Mouse (Mus musculus) hindbrain, embryonic 15.5 days (tissue): ENCODE measurements at regions not wholly inside any gene's neighbourhood (a gene's known extent, or its start where the extent isn't known, plus 50 kb on each side); places are given as distances from the start of the nearest gene placed in this dataset.

Experiments used
- ATAC-seq: fragments of 200-750 bp; cut with Nextera tagmentation; 2 replicates; pipeline ENCODE4 v1.8.0; 2017; ENCODE audit warnings: low read depth, moderate number of reproducible peaks, moderate TSS enrichment; ENCODE audit not compliant: low FRiP score
- H3K27ac ChIP-seq: fragments of 300-500 bp; sonication (generic); replicated peaks from 2 replicates; pipeline ENCODE4 v1.5.1; 2015; ENCODE audit warnings: mild to moderate bottlenecking, inconsistent platforms
- H3K27me3 ChIP-seq: fragments of 300-500 bp; sonication (generic); 2 replicates; pipeline ENCODE4 v1.6.1; 2015; ENCODE audit warnings: control low read depth, inconsistent platforms
- H3K36me3 ChIP-seq: fragments of 300-500 bp; sonication (generic); 2 replicates; pipeline ENCODE4 v1.6.1; 2015; ENCODE audit warnings: control low read depth, inconsistent platforms
- H3K4me1 ChIP-seq: fragments of 300-500 bp; sonication (generic); replicated peaks from 2 replicates; pipeline ENCODE4 v1.6.1; 2015; ENCODE audit warnings: control low read depth, inconsistent platforms
- H3K4me2 ChIP-seq: fragments of 300-500 bp; sonication (generic); 2 replicates; pipeline ENCODE4 v1.6.1; 2015; ENCODE audit warnings: moderate library complexity, mild to moderate bottlenecking, inconsistent platforms
- H3K4me3 ChIP-seq: fragments of 300-500 bp; sonication (generic); 2 replicates; pipeline ENCODE4 v1.5.1; 2015; ENCODE audit warnings: mild to moderate bottlenecking, inconsistent platforms
- H3K9ac ChIP-seq: fragments of 300-500 bp; sonication (generic); 2 replicates; pipeline ENCODE4 v1.6.1; 2015; ENCODE audit warnings: inconsistent platforms
- H3K9me3 ChIP-seq: fragments of 300-500 bp; sonication (generic); 2 replicates; pipeline ENCODE4 v1.6.1; 2016; ENCODE audit warnings: control low read depth, inconsistent platforms
- WGBS: fragments of 180-500 bp; shearing (Covaris S2); methylation state at CpG from one replicate; pipeline ENCODE4 v1.1.7; 2015; 5-methylcytosine and 5-hydroxymethylcytosine counted together

GRCm38 (mm10) chr10:91240856-91241610 lies 59.9 kb upstream of the Tmpo start:
- Histone ChIP-seq H3K27me3 (no peaks in the 10 kb centered on the region), H3K9me3 (no peaks in the 10 kb centered on the region), H3K9ac (no peak overlapping the region), H3K36me3 (no peaks in the 10 kb centered on the region), H3K27ac (peak overlapping the region; percentile 5; the same call in 1 of the 2 replicates), H3K4me2 (0 out of 2 replicates have a peak overlapping the region, but pooled peaks have one; percentile 19), H3K4me1 (peaks cover 24% of the 10 kb centered on the region), H3K4me3 (no peak overlapping the region)
- ATAC-seq: no peak; the same call in 1 of the 2 replicates
- WGBS: 41% methylated on average over 10 of the region's 10 CpGs

- peaks cover 24% of the 10 kb centered on the region for H3K4me1 ChIP-seq
- no peaks in the 10 kb centered on the region for H3K36me3 ChIP-seq
- no peak overlapping the region for H3K4me2 ChIP-seq
- no peak overlapping the region for H3K9ac ChIP-seq
- no peaks in the 10 kb centered on the region for H3K9me3 ChIP-seq
- WGBS: 76% methylated on average over 7 of the region's 7 CpGs
- H3K27me3 ChIP-seq: no peaks in the 10 kb centered on the region
- no peak for ATAC-seq
- H3K27ac ChIP-seq: no peak overlapping the region
- H3K4me3 ChIP-seq: no peak overlapping the region
These were observed 59.2 kb upstream of the Tmpo start for GRCm38 (mm10) chr10:91240320-91240719.

- H3K9ac ChIP-seq: no peak overlapping the region
- ATAC-seq: no peak
- no peak overlapping the region for H3K27ac ChIP-seq
- H3K36me3 ChIP-seq: no peaks in the 10 kb centered on the region
- H3K4me3 ChIP-seq: no peak overlapping the region
- WGBS: 24% methylated on average over 7 of the region's 7 CpGs
- no peaks in the 10 kb centered on the region for H3K27me3 ChIP-seq
- no peak overlapping the region for H3K4me2 ChIP-seq
- H3K4me1 ChIP-seq: peaks cover 24% of the 10 kb centered on the region
- H3K9me3 ChIP-seq: no peaks in the 10 kb centered on the region
These were observed 55.7 kb upstream of the Tmpo start for GRCm38 (mm10) chr10:91236844-91237243.

GRCm38 (mm10) chr10:91234709-91235108 lies 53.6 kb upstream of the Tmpo start:
- peaks cover 21% of the 10 kb centered on the region for H3K4me1 ChIP-seq
- WGBS: 92% methylated on average over 3 of the region's 3 CpGs
- H3K9ac ChIP-seq: no peak overlapping the region
- H3K9me3 ChIP-seq: no peaks in the 10 kb centered on the region
- no peaks in the 10 kb centered on the region for H3K27me3 ChIP-seq
- H3K4me3 ChIP-seq: no peak overlapping the region
- H3K36me3 ChIP-seq: no peaks in the 10 kb centered on the region
- no peak for ATAC-seq
- no peak overlapping the region for H3K4me2 ChIP-seq
- H3K27ac ChIP-seq: no peak overlapping the region
